Mouse (Mus musculus) left cerebral cortex, adult 18-20 months (tissue): Measurements from ENCODE around the gene Kctd18. TPM values are rescaled to one million over a fixed set of nuclear protein-coding genes. Genes with fewer than 3 reads are reported as not detected.
A peak's percentile ranks its signal among the peaks of the same experiment; 100 is the strongest.

ENCODE experiments used
- DNase-seq, 2 experiments: peaks; one replicate each; pipeline ENCODE4 v3.0.0; 2021 to 2022; ENCODE audit warnings: low spot score in 2 of 2, mixed read lengths in 1 of 2
- total RNA-seq, 2 experiments: library from RNA; stranded (reverse); gene quantifications; 2 replicates each; pipeline ENCODE4 v1.2.3; 2021

Gene Kctd18
- total RNA-seq, 2 experiments from 2014 or later: 14.4 to 17.6 TPM

DNA sequence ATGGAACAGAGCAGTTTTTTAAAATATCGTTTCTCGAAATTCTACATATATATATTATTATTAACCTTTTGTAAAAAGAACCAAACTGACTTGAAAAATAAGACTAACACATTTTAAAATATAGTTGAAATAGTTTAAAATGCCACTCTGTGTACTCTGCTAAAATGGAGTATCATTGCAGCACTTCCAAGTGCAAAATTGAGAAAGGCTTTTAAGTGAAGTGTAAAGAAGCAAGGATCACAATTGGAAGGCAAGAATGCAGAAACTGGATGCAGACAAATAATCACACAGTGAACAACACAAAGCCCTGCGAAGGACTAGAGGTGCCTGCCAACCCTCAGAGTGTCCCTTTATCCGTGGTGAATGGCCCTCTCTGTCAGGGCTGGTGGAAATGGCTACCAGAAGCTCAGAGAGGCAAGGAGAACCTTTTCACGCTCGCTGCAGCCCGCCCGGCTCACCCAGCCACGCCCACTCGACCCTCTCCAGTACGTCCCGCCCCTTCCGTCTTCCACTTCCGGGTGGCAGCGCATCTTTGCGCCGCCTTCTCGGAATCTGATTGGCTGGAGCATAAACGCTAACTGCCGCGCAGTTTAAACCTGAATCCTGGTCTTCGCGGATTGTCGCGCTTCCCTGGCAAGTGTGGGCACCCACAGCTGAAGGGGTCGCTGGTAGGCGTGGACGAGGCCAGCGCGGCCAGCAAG lies 23.2 kb downstream of the Kctd18 start, which contains the start of gene Sgo2a:
Sgo2a (plus strand) TSS at position 540 of the 701 bp plus-strand sequence.
- peak; percentile 91 for DNase-seq

DNA sequence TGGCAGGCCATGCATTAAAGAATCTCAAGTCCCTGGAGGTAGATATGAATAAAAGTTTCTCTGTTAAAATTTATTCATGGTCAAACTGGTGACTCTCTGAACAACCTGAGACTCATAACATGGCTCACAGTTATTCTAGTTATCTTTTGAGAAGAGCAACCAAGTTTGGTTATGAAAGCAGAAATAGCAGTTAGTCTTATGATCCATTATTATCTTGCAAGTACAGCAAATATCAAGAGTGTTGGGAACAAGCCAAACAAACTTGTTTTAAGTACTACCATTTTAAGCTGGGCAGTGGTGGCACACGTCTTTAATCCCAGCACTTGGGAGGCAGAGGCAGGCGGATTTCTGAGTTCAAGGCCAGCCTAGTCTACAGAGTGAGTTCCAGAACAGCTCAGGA lies 27.5 kb downstream of the Kctd18 start:
- no peak for DNase-seq

- DNase-seq: no peak
Measured at GRCm38 (mm10) chr1:57989052-57989600, 29.6 kb downstream of the Kctd18 start.

DNA sequence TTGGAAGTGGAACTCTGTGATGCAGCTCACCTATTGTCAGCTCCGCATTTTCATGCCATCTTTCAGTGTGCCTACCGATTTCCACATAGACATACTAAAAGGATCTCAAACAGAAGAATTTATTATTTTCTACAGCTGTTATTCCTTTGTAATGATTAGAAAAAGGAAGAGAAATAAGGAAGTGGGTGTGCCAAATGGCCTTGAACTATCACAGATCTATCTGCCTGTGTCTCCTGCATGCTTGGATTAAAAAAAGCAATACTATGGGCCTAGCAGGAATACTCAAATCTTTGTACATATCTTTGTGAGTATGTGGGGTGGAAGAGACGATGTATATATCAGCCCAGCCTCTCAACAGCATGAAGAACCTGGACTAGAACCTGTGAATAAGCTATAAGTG lies 41.9 kb downstream of the Kctd18 start:
- DNase-seq: no peak

GRCm38 (mm10) chr1:57971588-57971987 lies 47.2 kb downstream of the Kctd18 start:
- DNase-seq: no peak

DNA sequence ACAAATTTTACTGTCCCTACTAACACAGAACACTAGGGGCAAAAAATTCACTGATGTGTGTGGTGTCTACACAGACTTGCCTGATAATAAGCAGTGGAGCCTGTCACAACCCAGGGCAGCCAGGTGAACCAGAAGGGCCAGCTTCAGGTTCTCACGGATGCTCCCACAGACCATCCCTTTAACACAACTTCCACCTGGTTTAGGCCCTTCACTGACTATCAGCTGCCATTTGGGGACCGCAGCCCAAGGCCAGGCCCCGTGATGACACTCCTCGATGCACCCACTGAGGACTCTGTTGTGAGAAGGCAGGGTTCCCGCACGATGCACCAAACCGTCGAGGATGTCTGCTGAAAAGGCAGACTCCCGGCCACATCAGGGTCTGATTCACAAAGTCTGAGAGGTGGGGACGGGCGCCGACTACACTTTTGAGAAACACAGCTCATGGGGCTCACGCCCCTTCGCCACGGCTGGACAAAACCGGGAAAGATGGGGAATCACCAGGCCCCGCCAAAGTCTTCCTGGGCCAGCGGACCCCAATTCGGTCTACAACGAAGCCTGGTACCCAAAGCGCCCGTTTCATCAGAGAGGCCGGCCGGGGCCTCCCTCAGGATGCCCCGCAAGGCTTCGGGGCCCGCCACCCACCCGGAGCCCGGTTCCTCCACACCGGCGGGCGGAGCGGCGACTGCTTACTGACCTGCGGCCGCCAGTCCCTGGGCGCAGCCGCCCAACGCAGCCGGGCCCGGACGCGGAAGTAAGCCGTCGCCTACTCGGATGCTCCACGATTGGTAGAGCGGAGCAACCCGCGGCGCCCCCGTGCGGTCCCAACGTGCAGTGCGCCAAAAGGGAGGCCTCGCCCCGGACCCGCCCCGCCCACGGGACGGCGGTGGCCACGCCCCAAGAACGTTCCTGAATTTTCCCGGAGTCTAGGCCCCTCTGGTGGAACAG lies 49.2 kb downstream of the Kctd18 start:
- DNase-seq: peak; percentile 95 to 98

DNA sequence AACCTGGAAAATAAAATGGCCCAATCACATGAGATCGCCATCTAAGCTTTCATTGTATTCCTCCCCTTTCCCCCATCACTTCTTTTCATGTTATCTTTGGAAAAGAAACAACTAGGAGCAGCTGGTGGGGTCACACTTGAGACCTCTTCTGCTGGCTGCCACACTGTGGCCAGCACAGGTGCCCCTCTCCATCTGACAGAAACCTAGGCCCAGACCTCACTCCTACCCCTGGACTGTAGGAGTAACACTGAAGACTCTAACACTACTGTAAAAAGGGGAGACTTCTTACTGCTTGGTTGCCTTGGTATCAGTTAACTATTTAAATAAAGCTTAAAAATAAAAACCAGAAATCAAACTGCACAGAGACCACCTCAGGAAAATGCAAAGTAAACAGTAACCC lies 63.0 kb downstream of the Kctd18 start:
- no peak for DNase-seq

GRCm38 (mm10) chr1:57954376-57954765 lies 64.4 kb downstream of the Kctd18 start:
- no peak for DNase-seq

DNA sequence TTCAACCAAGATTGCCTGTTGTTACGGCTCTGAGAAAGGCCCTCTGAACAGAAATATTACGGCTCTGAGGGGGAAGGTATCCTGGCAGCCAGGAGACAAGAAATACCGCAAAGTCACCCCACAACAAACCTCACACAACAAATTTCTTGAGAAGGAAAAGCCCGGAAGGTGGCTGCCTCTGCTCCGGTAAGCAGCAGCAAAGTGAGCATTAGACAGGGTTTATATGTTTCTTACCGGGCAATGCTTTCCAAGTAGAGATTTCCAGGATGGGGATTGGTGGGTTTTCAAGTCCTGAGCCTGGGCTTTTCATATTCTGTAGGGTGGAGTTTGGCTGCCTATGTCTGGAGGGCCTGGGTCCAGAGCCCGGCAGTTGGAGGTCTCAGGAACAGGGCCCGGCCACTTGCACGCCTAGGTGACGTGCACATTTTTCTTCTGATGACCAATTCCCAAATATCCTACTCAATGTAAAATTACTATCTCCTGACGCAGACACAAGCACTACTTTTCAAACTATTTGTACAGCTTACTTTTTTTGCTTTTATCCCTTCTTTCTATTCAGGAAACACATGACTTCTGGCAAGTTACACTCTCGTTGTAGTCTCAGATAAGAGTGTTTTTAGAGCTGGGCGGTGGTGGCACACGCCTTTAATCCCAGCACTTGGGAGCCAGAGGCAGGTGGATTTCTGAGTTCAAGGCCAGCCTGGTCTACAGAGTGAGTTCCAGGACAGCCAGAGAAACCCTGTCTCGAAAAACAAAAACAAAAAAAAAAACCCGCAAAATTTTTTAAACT lies 65.0 kb downstream of the Kctd18 start:
- no peak for DNase-seq

GRCm38 (mm10) chr1:57952509-57952908 lies 66.2 kb downstream of the Kctd18 start:
- DNase-seq: no peak

- no peak for DNase-seq
Measured at GRCm38 (mm10) chr1:57949716-57950115, 69.0 kb downstream of the Kctd18 start.

GRCm38 (mm10) chr1:57949195-57949594 lies 69.6 kb downstream of the Kctd18 start:
- no peak for DNase-seq

GRCm38 (mm10) chr1:57947552-57948347 lies 71.0 kb downstream of the Kctd18 start:
- DNase-seq: no peak

DNA sequence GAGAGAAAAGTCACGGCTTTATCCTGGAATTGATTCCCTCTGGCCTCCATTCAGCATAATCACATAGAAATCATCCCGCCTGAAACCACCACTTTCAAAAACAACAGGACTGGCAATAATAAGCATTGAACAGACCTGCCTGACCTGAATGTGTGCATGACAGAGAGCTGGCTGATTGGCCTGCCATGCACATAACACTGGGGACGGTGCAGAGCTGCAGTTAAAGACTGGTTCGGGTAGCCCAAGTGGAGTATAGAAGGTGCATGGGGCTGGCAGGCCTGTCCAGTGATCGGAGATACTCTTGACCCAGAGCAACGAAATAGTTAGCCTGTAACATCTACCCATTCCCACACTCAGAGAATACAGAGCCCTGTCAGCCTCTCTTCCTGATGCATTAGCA lies 76.5 kb downstream of the Kctd18 start:
- DNase-seq: no peak

DNA sequence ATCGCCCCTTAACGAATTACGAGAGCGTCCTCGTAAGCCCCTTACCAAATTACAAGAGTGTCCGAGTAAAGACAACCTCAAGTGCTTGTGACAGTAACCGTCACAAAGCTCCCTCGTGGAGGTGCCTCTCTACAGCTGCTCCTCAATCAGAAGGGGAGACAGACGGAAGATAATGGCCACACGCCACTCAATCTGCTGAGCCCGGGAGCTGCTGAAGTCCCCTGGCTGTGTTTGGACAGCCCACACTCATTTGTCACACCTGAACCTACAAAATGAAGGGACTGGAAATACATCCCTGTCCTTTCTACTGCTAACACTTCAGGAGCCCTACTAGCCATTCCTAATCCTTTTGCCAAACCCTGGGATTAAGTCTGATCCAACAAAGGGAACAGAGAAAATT lies 77.0 kb downstream of the Kctd18 start:
- DNase-seq: no peak

DNA sequence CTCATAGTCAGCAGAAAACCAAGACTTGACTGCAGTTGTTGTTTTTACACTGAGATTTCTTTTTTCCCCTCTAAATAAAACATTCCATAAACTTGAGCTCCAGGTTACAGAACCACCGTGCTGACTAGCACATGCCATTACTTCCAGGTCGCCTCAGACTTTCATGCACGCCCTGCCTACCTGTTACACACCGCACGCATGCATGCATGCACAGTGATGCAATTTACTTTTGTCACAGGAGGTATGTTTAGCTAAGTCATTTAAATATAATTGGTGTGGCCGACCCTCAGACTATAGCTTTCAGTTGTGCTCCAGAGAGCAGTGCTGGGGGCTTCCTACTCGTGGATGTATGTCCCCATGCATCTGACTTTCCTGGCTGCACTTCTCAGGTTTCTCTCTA lies 77.7 kb downstream of the Kctd18 start:
- DNase-seq: no peak

GRCm38 (mm10) chr1:57940691-57941090 lies 78.1 kb downstream of the Kctd18 start:
- no peak for DNase-seq

GRCm38 (mm10) chr1:57934287-57934686 lies 84.5 kb downstream of the Kctd18 start:
- DNase-seq: no peak

GRCm38 (mm10) chr1:57918567-57918966 lies 100.2 kb downstream of the Kctd18 start:
- DNase-seq: no peak

DNA sequence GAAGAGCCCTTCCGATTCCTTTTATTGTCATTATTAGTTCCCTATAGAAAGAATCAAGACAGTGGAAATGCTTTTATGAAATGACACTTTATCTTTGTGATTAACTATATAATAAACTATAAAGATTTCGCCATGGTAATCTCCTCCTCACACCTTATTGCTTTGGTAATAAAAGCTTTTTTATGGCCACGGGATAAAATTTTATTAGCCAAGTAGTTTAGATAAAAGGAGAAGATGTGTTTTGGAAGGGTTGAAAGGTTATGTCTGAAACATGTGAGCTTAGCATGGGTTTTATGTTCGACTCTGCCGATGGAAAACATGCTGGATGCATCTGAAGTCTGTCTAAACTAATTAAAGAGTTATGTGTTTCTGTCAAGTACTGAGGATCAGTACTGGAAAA lies 101.4 kb downstream of the Kctd18 start:
- no peak for DNase-seq
